ENCODE assay signal across 15 mouse cellular contexts in genomic region chr1:75442811-75443210, GRCm38 (mm10). TPM values are rescaled to one million over a fixed set of nuclear protein-coding genes. Genes with fewer than 3 reads are reported as not detected.
A peak's percentile ranks its signal among the peaks of the same experiment; 100 is the strongest.
DNase-seq lines count a peak whose midpoint lies in the region; ATAC-seq and TF ChIP-seq lines count a peak whose summit lies in the region.
"Had no signal": no experiment of that assay in that cellular context is flagged by ENCODE, and none has a peak within 500 bp of the region (broad histone marks: within the 10 kb centered on the region; RNA-seq: fewer than 3 reads in every experiment).

No protein-coding gene starts in this region.

- ATAC-seq in forebrain, embryonic 14.5 days: no peak
- no peak for ATAC-seq in limb, embryonic 12.5 days (ENCODE audit: insufficient number of reproducible peaks, insufficient read depth, low FRiP score, low TSS enrichment, low read depth)
- ATAC-seq in liver, postnatal 0 days: no peak
- ATAC-seq: inflammation-experienced regulatory T-cells, adult 6 months; Patski had no signal

- no peak overlapping the region for H3K9ac ChIP-seq in forebrain, embryonic 14.5 days (ENCODE audit: low read length)
- H3K9ac ChIP-seq in limb, embryonic 12.5 days (replicated peaks): 0 out of 2 replicates have a peak overlapping the region, but pooled peaks have one; percentile 8
- no peak overlapping the region for H3K9ac ChIP-seq in liver, postnatal 0 days (replicated peaks)

- TF ChIP-seq CTCF in liver, postnatal 0 days (IDR thresholded peaks at IDR 0.05; ENCODE audit: low read depth): no peak

- no peak for TF ChIP-seq EP300 in liver, postnatal 0 days (IDR thresholded peaks at IDR 0.05; ENCODE audit: low read depth)

- 0 out of 2 replicates have a peak overlapping the region, but pooled peaks have one; percentile 12 for H3K4me2 ChIP-seq in forebrain, embryonic 14.5 days (ENCODE audit: low read length)
- no peak overlapping the region for H3K4me2 ChIP-seq in limb, embryonic 12.5 days
- no peak overlapping the region for H3K4me2 ChIP-seq in liver, postnatal 0 days (ENCODE audit: low read depth, low read length)

- WGBS in forebrain, embryonic 14.5 days: 33% methylated on average over 8 of the region's 8 CpGs
- WGBS in limb, embryonic 12.5 days: 54% methylated on average over 8 of the region's 8 CpGs
- WGBS in liver, postnatal 0 days (ENCODE audit: insufficient replicate concordance): 75% methylated on average over 8 of the region's 8 CpGs

- peak; percentile 75 for DNase-seq in left cerebral cortex, postnatal 4 days
- DNase-seq in left cerebral cortex, postnatal 25 days (ENCODE audit: low spot score in 2 of 2): no peak
- DNase-seq in forebrain, embryonic 14.5 days (ENCODE audit: low spot score): no peak
- no peak for DNase-seq in right cerebral cortex, postnatal 25 days
- no peak for DNase-seq in layer of hippocampus, postnatal 25 days (ENCODE audit: extremely low spot score in 1 of 2, low spot score in 1 of 2)
- DNase-seq in liver, postnatal 0 days: no peak
- no peak for DNase-seq in right cerebral cortex, adult 18-20 months
- DNase-seq: adrenal gland, postnatal 14 days; B cell, adult 2 months; liver; thymus, adult 2 months had no signal

- H3K4me1 ChIP-seq in forebrain, embryonic 14.5 days (ENCODE audit: control insufficient read depth, insufficient read depth, low read length): peaks cover 52% of the 10 kb centered on the region
- H3K4me1 ChIP-seq in limb, embryonic 12.5 days (replicated peaks): peaks cover 44% of the 10 kb centered on the region
- peaks cover 16% of the 10 kb centered on the region for H3K4me1 ChIP-seq in liver, postnatal 0 days (ENCODE audit: insufficient read depth)

- H3K36me3 ChIP-seq in forebrain, embryonic 14.5 days (ENCODE audit: control insufficient read depth, insufficient read depth, low read length): no peaks in the 10 kb centered on the region
- H3K36me3 ChIP-seq in limb, embryonic 12.5 days: peaks cover 21% of the 10 kb centered on the region; the same call in 1 of the 2 replicates
- 0 out of 2 replicates have a peak, but pooled peaks cover 10% of the 10 kb centered on the region for H3K36me3 ChIP-seq in liver, postnatal 0 days (replicated peaks; ENCODE audit: insufficient read depth, low read length)

- no peak overlapping the region for H3K4me3 ChIP-seq in forebrain, embryonic 14.5 days (ENCODE audit: low read depth, low read length)
- H3K4me3 ChIP-seq in limb, embryonic 12.5 days (replicated peaks): no peak overlapping the region
- no peak overlapping the region for H3K4me3 ChIP-seq in liver, postnatal 0 days (ENCODE audit: low read depth, low read length)
- H3K4me3 ChIP-seq: heart, embryonic 10.5 days had no signal

- H3K9me3 ChIP-seq in forebrain, embryonic 14.5 days (replicated peaks; ENCODE audit: control insufficient read depth, low read length): no peaks in the 10 kb centered on the region
- H3K9me3 ChIP-seq in limb, embryonic 12.5 days: no peaks in the 10 kb centered on the region
- H3K9me3 ChIP-seq in liver, postnatal 0 days (ENCODE audit: low read length): no peaks in the 10 kb centered on the region
- H3K9me3 ChIP-seq: heart, embryonic 10.5 days had no signal

- peaks cover 6% of the 10 kb centered on the region; the same call in 1 of the 2 replicates for H3K27me3 ChIP-seq in forebrain, embryonic 14.5 days (replicated peaks; ENCODE audit: control insufficient read depth, insufficient read depth, low read length)
- H3K27me3 ChIP-seq in limb, embryonic 12.5 days: peaks cover 50% of the 10 kb centered on the region
- H3K27me3 ChIP-seq in liver, postnatal 0 days (ENCODE audit: insufficient read depth, low read length): peaks cover 17% of the 10 kb centered on the region
- H3K27me3 ChIP-seq: Patski had no signal

- intact Hi-C loops in left cerebral cortex, postnatal 4 days (cut with DNase I): no loop called here
- intact Hi-C loops in left cerebral cortex, postnatal 25 days (cut with DNase I): no loop called here

- H3K27ac ChIP-seq in forebrain, embryonic 14.5 days (ENCODE audit: low read depth, low read length): peak overlapping the region; percentile 76
- no peak overlapping the region for H3K27ac ChIP-seq in limb, embryonic 12.5 days
- H3K27ac ChIP-seq in liver, postnatal 0 days (ENCODE audit: low read depth): no peak overlapping the region
- H3K27ac ChIP-seq: heart, embryonic 10.5 days had no signal

RNA-seq across cellular contexts. Expression of gene Gmppa, which starts 7.1 kb away (rescaled TPM):
- total RNA-seq in left cerebral cortex, postnatal 4 days (2021): 10 to 100 TPM; 47.9 to 60.5 TPM
- 10 to 100 TPM; 58.8 to 61.0 TPM for total RNA-seq in left cerebral cortex, postnatal 25 days (2021)
- polyA plus RNA-seq in forebrain, embryonic 14.5 days (2014; fragmentation: Nextera tagmentation; extraction: Ambion mirVana): 72.4 and 76.0 TPM in 2 replicates
- 49.1 and 61.0 TPM in 2 replicates for polyA plus RNA-seq in limb, embryonic 12.5 days (2016; fragmentation: Nextera tagmentation; extraction: Ambion mirVana)
- total RNA-seq in layer of hippocampus, postnatal 25 days (2021): 10 to 100 TPM; 60.5 to 66.7 TPM
- polyA plus RNA-seq in liver, postnatal 0 days (2015; fragmentation: Nextera tagmentation; extraction: Ambion mirVana): 21.0 and 22.0 TPM in 2 replicates

RNA-seq across cellular contexts. Expression of gene Asic4, which starts 7.4 kb away (rescaled TPM):
- 10 to 100 TPM in 1 of 2 experiments, 1 to 10 TPM in 1; 8.6 to 10.2 TPM for total RNA-seq in left cerebral cortex, postnatal 4 days (2021)
- 10 to 100 TPM; 10.4 to 20.6 TPM for total RNA-seq in left cerebral cortex, postnatal 25 days (2021)
- polyA plus RNA-seq in forebrain, embryonic 14.5 days (2014; fragmentation: Nextera tagmentation; extraction: Ambion mirVana): 0.76 and 0.84 TPM in 2 replicates
- polyA plus RNA-seq in limb, embryonic 12.5 days (2016; fragmentation: Nextera tagmentation; extraction: Ambion mirVana): 0.50 and 0.78 TPM in 2 replicates
- total RNA-seq in layer of hippocampus, postnatal 25 days (2021): 1 to 10 TPM; 8.9 to 9.9 TPM
- not detected in 2 replicates for polyA plus RNA-seq in liver, postnatal 0 days (2015; fragmentation: Nextera tagmentation; extraction: Ambion mirVana)
- polyA plus RNA-seq: inflammation-experienced regulatory T-cells, adult 6 months had no signal

RNA-seq across cellular contexts. Expression of gene Chpf, which starts 36.3 kb away (rescaled TPM):
- total RNA-seq in left cerebral cortex, postnatal 4 days (2021): 10 to 100 TPM; 61.3 to 67.7 TPM
- total RNA-seq in left cerebral cortex, postnatal 25 days (2021): 10 to 100 TPM; 82.1 to 82.4 TPM
- 21.6 and 24.2 TPM in 2 replicates for polyA plus RNA-seq in forebrain, embryonic 14.5 days (2014; fragmentation: Nextera tagmentation; extraction: Ambion mirVana)
- polyA plus RNA-seq in limb, embryonic 12.5 days (2016; fragmentation: Nextera tagmentation; extraction: Ambion mirVana): 22.1 and 27.1 TPM in 2 replicates
- 10 to 100 TPM; 77.2 to 82.8 TPM for total RNA-seq in layer of hippocampus, postnatal 25 days (2021)
- 3.1 and 3.3 TPM in 2 replicates for polyA plus RNA-seq in liver, postnatal 0 days (2015; fragmentation: Nextera tagmentation; extraction: Ambion mirVana)

RNA-seq across cellular contexts. Expression of gene Tmem198, which starts 36.5 kb away (rescaled TPM):
- total RNA-seq in left cerebral cortex, postnatal 4 days (2021): 10 to 100 TPM; 41.8 to 43.5 TPM
- 100 to 1,000 TPM in 1 of 2 experiments, 10 to 100 TPM in 1; 92.9 to 111 TPM for total RNA-seq in left cerebral cortex, postnatal 25 days (2021)
- polyA plus RNA-seq in forebrain, embryonic 14.5 days (2014; fragmentation: Nextera tagmentation; extraction: Ambion mirVana): 41.3 and 50.4 TPM in 2 replicates
- 0.36 and 0.74 TPM in 2 replicates for polyA plus RNA-seq in limb, embryonic 12.5 days (2016; fragmentation: Nextera tagmentation; extraction: Ambion mirVana)
- 10 to 100 TPM; 70.3 to 73.8 TPM for total RNA-seq in layer of hippocampus, postnatal 25 days (2021)
- 0.08 TPM in 1 of 2 replicates, not detected in the other for polyA plus RNA-seq in liver, postnatal 0 days (2015; fragmentation: Nextera tagmentation; extraction: Ambion mirVana)
